26 mouse cellular contexts compared by ENCODE assay signal in genomic region chr7:131322192-131322591, GRCm38 (mm10). TPM values are rescaled to one million over a fixed set of nuclear protein-coding genes. Genes with fewer than 3 reads are reported as not detected.
DNase-seq lines count a peak whose midpoint lies in the region; ATAC-seq and TF ChIP-seq lines count a peak whose summit lies in the region.
"Had no signal": no experiment of that assay in that cellular context is flagged by ENCODE, and none has a peak within 500 bp of the region (broad histone marks: within the 10 kb centered on the region; RNA-seq: fewer than 3 reads in every experiment).

Cuzd1 (minus strand) TSS chr7:131322292.

- no peaks in the 10 kb centered on the region for H3K27me3 ChIP-seq in midbrain, postnatal 0 days (ENCODE audit: insufficient read depth, low read length)
- H3K27me3 ChIP-seq: embryonic facial prominence, embryonic 13.5 days; forebrain, embryonic 12.5 days; forebrain, embryonic 15.5 days; hindbrain, embryonic 13.5 days; intestine, embryonic 15.5 days had no signal

- no peak within 1 kb of the TSS for H3K4me3 ChIP-seq in midbrain, postnatal 0 days (ENCODE audit: low read depth, low read length)
- H3K4me3 ChIP-seq: embryonic facial prominence, embryonic 10.5 days; embryonic facial prominence, embryonic 13.5 days; erythroblast, embryonic 14.5 days; forebrain, embryonic 12.5 days; forebrain, embryonic 15.5 days; hindbrain, embryonic 10.5 days; hindbrain, embryonic 13.5 days; intestine, embryonic 15.5 days had no signal

- 81% methylated on average over 2 of the region's 2 CpGs for WGBS in midbrain, postnatal 0 days

- ATAC-seq in midbrain, postnatal 0 days (ENCODE audit: low FRiP score) = no peak
- ATAC-seq: activated CD4-positive, CD25-positive, alpha-beta regulatory T cell, adult 4 months; forebrain, embryonic 15.5 days; hindbrain, embryonic 16.5 days; intestine, embryonic 15.5 days had no signal

- H3K36me3 ChIP-seq in midbrain, postnatal 0 days (ENCODE audit: insufficient read depth, low read length) = no peaks in the 10 kb centered on the region
- H3K36me3 ChIP-seq: embryonic facial prominence, embryonic 10.5 days; embryonic facial prominence, embryonic 13.5 days; forebrain, embryonic 12.5 days; forebrain, embryonic 15.5 days; hindbrain, embryonic 10.5 days; hindbrain, embryonic 13.5 days; intestine, embryonic 15.5 days had no signal

- intact Hi-C loops in gastrocnemius, postnatal 36 days (cut with DNase I) = no loop called here
- intact Hi-C loops in heart, postnatal 14 days (cut with DNase I) = no loop called here

- no peak within 1 kb of the TSS for H3K27ac ChIP-seq in midbrain, postnatal 0 days (ENCODE audit: low read depth, low read length)
- H3K27ac ChIP-seq: embryonic facial prominence, embryonic 10.5 days; embryonic facial prominence, embryonic 13.5 days; forebrain, embryonic 12.5 days; forebrain, embryonic 15.5 days; hindbrain, embryonic 10.5 days; hindbrain, embryonic 13.5 days; intestine, embryonic 15.5 days had no signal

- H3K4me2 ChIP-seq in midbrain, postnatal 0 days (ENCODE audit: low read depth, low read length, poor library complexity, severe bottlenecking) = no peak within 1 kb of the TSS
- H3K4me2 ChIP-seq: embryonic facial prominence, embryonic 13.5 days; forebrain, embryonic 12.5 days; forebrain, embryonic 15.5 days; heart, embryonic 11.5 days; hindbrain, embryonic 13.5 days; intestine, embryonic 15.5 days had no signal

- DNase-seq in adrenal gland, adult 2 months = peak; percentile 5
- DNase-seq in adrenal gland, postnatal 25 days = no peak
- peak; percentile 22 for DNase-seq in gastrocnemius, adult 18-20 months (ENCODE audit: low spot score)
- DNase-seq in gastrocnemius, postnatal 36 days = no peak
- DNase-seq in heart, adult 11 months = peak; percentile 65
- DNase-seq in heart, postnatal 14 days = no peak
- no peak for DNase-seq in midbrain, postnatal 0 days (ENCODE audit: low spot score)
- DNase-seq: cerebellum, adult 11-12 months; cerebellum, adult 8-10 months; cerebellum, postnatal 10 days; cerebellum, postnatal 36 days; embryo, embryonic 11 days; heart, postnatal 36 days; kidney, adult 11 months had no signal

- TF ChIP-seq CTCF in midbrain, postnatal 0 days (IDR thresholded peaks at IDR 0.05) = no peak

- H3K9me3 ChIP-seq in midbrain, postnatal 0 days (ENCODE audit: low read length) = no peaks in the 10 kb centered on the region
- H3K9me3 ChIP-seq: embryonic facial prominence, embryonic 10.5 days; embryonic facial prominence, embryonic 13.5 days; forebrain, embryonic 12.5 days; forebrain, embryonic 15.5 days; hindbrain, embryonic 10.5 days; hindbrain, embryonic 13.5 days; intestine, embryonic 15.5 days had no signal

- no peaks in the 10 kb centered on the region for H3K4me1 ChIP-seq in midbrain, postnatal 0 days (ENCODE audit: insufficient read depth, low read length)
- H3K4me1 ChIP-seq: embryonic facial prominence, embryonic 10.5 days; embryonic facial prominence, embryonic 13.5 days; forebrain, embryonic 12.5 days; forebrain, embryonic 15.5 days; hindbrain, embryonic 13.5 days; intestine, embryonic 15.5 days had no signal

- H3K9ac ChIP-seq in midbrain, postnatal 0 days (replicated peaks; ENCODE audit: low read length, poor library complexity, severe bottlenecking) = no peak within 1 kb of the TSS
- H3K9ac ChIP-seq: embryonic facial prominence, embryonic 13.5 days; forebrain, embryonic 12.5 days; forebrain, embryonic 15.5 days; hindbrain, embryonic 13.5 days; intestine, embryonic 15.5 days had no signal

RNA-seq across cellular contexts. Expression of gene Cuzd1, which starts in this region (rescaled TPM):
- not detected for total RNA-seq in adrenal gland, adult 2 months (2021)
- polyA plus RNA-seq in adrenal gland, adult 2 months (2012; rRNA removed) = not detected in 2 replicates
- total RNA-seq in adrenal gland, postnatal 25 days (2021) = not detected in 2 replicates
- total RNA-seq in gastrocnemius, adult 18-20 months (2021) = under 1 TPM; 0.81 to 0.91 TPM
- under 1 TPM; 0.26 to 0.44 TPM for total RNA-seq in gastrocnemius, postnatal 36 days (2021)
- under 1 TPM; 0.15 to 0.29 TPM for total RNA-seq in heart, postnatal 14 days (2021)
- not detected in 2 replicates for total RNA-seq in midbrain, postnatal 0 days (2014; rRNA removed)
- 0.06 and 0.07 TPM in 2 replicates for polyA plus RNA-seq in midbrain, postnatal 0 days (2015; fragmentation: Nextera tagmentation; extraction: Ambion mirVana)
- total RNA-seq: granulocyte monocyte progenitor cell, adult 5-6 weeks had no signal
- polyA plus RNA-seq: activated CD4-positive, CD25-positive, alpha-beta regulatory T cell, adult 4 months; embryonic facial prominence, embryonic 10.5 days; embryonic facial prominence, embryonic 13.5 days; erythroblast, embryonic 14.5 days; forebrain, embryonic 12.5 days; forebrain, embryonic 15.5 days; hindbrain, embryonic 10.5 days; hindbrain, embryonic 13.5 days; hindbrain, embryonic 16.5 days had no signal

Comparison
In these comparisons a context has a peak if more than half of its experiments do, and no peak if none do; other contexts are left out.
1. Peak in DNase-seq in adrenal gland, adult 2 months; RNA of the gene not detected or under 1 TPM.
2. Peak in DNase-seq in gastrocnemius, adult 18-20 months; RNA of the gene not detected or under 1 TPM.